ENCODE assay signal across 11 mouse cellular contexts in genomic region chr5:53429683-53430477, GRCm38 (mm10). TPM values are rescaled to one million over a fixed set of nuclear protein-coding genes. Genes with fewer than 3 reads are reported as not detected.
DNase-seq lines count a peak whose midpoint lies in the region; ATAC-seq and TF ChIP-seq lines count a peak whose summit lies in the region.
"Had no signal": no experiment of that assay in that cellular context is flagged by ENCODE, and none has a peak within 500 bp of the region (broad histone marks: within the 10 kb centered on the region; RNA-seq: fewer than 3 reads in every experiment).

No protein-coding gene starts in this region.

- no peaks in the 10 kb centered on the region for H3K79me2 ChIP-seq in liver, adult 2 months (ENCODE audit: control insufficient read depth, insufficient read depth, low read length)

- H3K4me1 ChIP-seq in liver, adult 2 months (ENCODE audit: control insufficient read depth, insufficient read depth, low read length) = no peaks in the 10 kb centered on the region
- no peaks in the 10 kb centered on the region; the same call in 1 of the 2 replicates for H3K4me1 ChIP-seq in intestine, embryonic 14.5 days (replicated peaks; ENCODE audit: control insufficient read depth, insufficient read depth, low read length)
- no peaks in the 10 kb centered on the region for H3K4me1 ChIP-seq in hindbrain, embryonic 10.5 days (replicated peaks)
- H3K4me1 ChIP-seq: embryonic facial prominence, embryonic 12.5 days; hindbrain, embryonic 12.5 days had no signal

- ATAC-seq in common myeloid progenitor, adult 5-6 weeks (replicated peaks; ENCODE audit: low read depth, poor library complexity, severe bottlenecking) = 0 out of 2 replicates have a peak, but pooled peaks have one; percentile 18
- 0 out of 2 replicates have a peak, but pooled peaks have one; percentile 58 for ATAC-seq in intestine, embryonic 14.5 days (replicated peaks; ENCODE audit: low FRiP score, low TSS enrichment, low read depth)

- no peak overlapping the region for H3K4me3 ChIP-seq in liver, adult 2 months (ENCODE audit: insufficient read depth, low read depth, low read length)
- no peak overlapping the region for H3K4me3 ChIP-seq in intestine, embryonic 14.5 days (ENCODE audit: low read depth, low read length)
- no peak overlapping the region for H3K4me3 ChIP-seq in hindbrain, embryonic 10.5 days
- H3K4me3 ChIP-seq: embryonic facial prominence, embryonic 12.5 days; hindbrain, embryonic 12.5 days had no signal

- H3K27ac ChIP-seq in liver, adult 2 months (replicated peaks; ENCODE audit: insufficient read depth, low read depth, low read length) = no peak overlapping the region
- H3K27ac ChIP-seq in intestine, embryonic 14.5 days (ENCODE audit: low read depth) = 0 out of 2 replicates have a peak overlapping the region, but pooled peaks have one; percentile 9
- no peak overlapping the region for H3K27ac ChIP-seq in hindbrain, embryonic 10.5 days
- H3K27ac ChIP-seq: embryonic facial prominence, embryonic 12.5 days; hindbrain, embryonic 12.5 days had no signal

- H3K4me2 ChIP-seq in intestine, embryonic 14.5 days (ENCODE audit: low read length) = no peak overlapping the region
- H3K4me2 ChIP-seq: embryonic facial prominence, embryonic 12.5 days; hindbrain, embryonic 12.5 days had no signal

- peak; percentile 40 for DNase-seq in liver, adult 2 months (ENCODE audit: extremely low read depth, low read depth, low spot score)
- no peak for DNase-seq in liver
- DNase-seq in intestine, embryonic 14.5 days (ENCODE audit: low spot score) = no peak
- peak; percentile 83 for DNase-seq in skeletal muscle tissue, adult 2 months (ENCODE audit: low read depth, low spot score)
- DNase-seq in hindbrain, embryonic 10.5 days (ENCODE audit: low spot score) = no peak
- DNase-seq in adrenal gland, adult 8-10 months = no peak
- no peak for DNase-seq in thymus, postnatal 0 days (ENCODE audit: low spot score)
- DNase-seq: right cerebral cortex, postnatal 4 days had no signal

- WGBS in liver, adult 2 months = 68% methylated on average over 10 of the region's 10 CpGs
- WGBS in intestine, embryonic 14.5 days = 64% methylated on average over 10 of the region's 10 CpGs
- 88% methylated on average over 10 of the region's 10 CpGs for whole genome bisulfite sequencing in hindbrain, embryonic 10.5 days

- TF ChIP-seq POLR2A in liver, adult 2 months (IDR thresholded peaks at IDR 0.05; ENCODE audit: extremely low read depth, insufficient read depth, low read length) = no peak

- H3K9ac ChIP-seq in liver, adult 2 months (ENCODE audit: low read depth, low read length) = no peak overlapping the region
- H3K9ac ChIP-seq in intestine, embryonic 14.5 days (ENCODE audit: low read length) = no peak overlapping the region
- H3K9ac ChIP-seq: embryonic facial prominence, embryonic 12.5 days; hindbrain, embryonic 12.5 days had no signal

- H3K9me3 ChIP-seq in intestine, embryonic 14.5 days (ENCODE audit: control insufficient read depth, low read length) = no peaks in the 10 kb centered on the region
- 0 out of 2 replicates have a peak, but pooled peaks cover 4% of the 10 kb centered on the region for H3K9me3 ChIP-seq in hindbrain, embryonic 10.5 days
- H3K9me3 ChIP-seq: embryonic facial prominence, embryonic 12.5 days; hindbrain, embryonic 12.5 days had no signal

- H3K27me3 ChIP-seq in liver, adult 2 months (ENCODE audit: control insufficient read depth, insufficient read depth, low read length) = no peaks in the 10 kb centered on the region
- H3K27me3 ChIP-seq in intestine, embryonic 14.5 days (replicated peaks; ENCODE audit: control insufficient read depth, insufficient read depth, low read length) = no peaks in the 10 kb centered on the region
- H3K27me3 ChIP-seq in hindbrain, embryonic 10.5 days (ENCODE audit: insufficient read depth, poor library complexity, severe bottlenecking) = no peaks in the 10 kb centered on the region
- H3K27me3 ChIP-seq: embryonic facial prominence, embryonic 12.5 days; hindbrain, embryonic 12.5 days had no signal

- H3K36me3 ChIP-seq in liver, adult 2 months (ENCODE audit: control insufficient read depth, insufficient read depth, low read length) = no peaks in the 10 kb centered on the region
- H3K36me3 ChIP-seq in intestine, embryonic 14.5 days (ENCODE audit: control insufficient read depth, insufficient read depth, low read length) = no peaks in the 10 kb centered on the region
- H3K36me3 ChIP-seq in hindbrain, embryonic 10.5 days = no peaks in the 10 kb centered on the region
- H3K36me3 ChIP-seq: embryonic facial prominence, embryonic 12.5 days; hindbrain, embryonic 12.5 days had no signal

- TF ChIP-seq CTCF in liver, adult 2 months (IDR thresholded peaks at IDR 0.05; ENCODE audit: low read depth, low read length) = no peak

RNA-seq across cellular contexts. Expression of gene Rbpj, which starts 36.1 kb away (rescaled TPM):
- total RNA-seq in liver, adult 2 months (2014; rRNA removed) = 9.6 and 9.9 TPM in 2 replicates
- polyA plus RNA-seq in liver, adult 2 months (2012; rRNA removed) = 2.5 and 4.2 TPM in 2 replicates
- 41.7 and 51.3 TPM in 2 replicates for total RNA-seq in common myeloid progenitor, adult 5-6 weeks (2017)
- 39.3 and 49.1 TPM in 2 replicates for polyA plus RNA-seq in intestine, embryonic 14.5 days (2014; fragmentation: Nextera tagmentation; extraction: Ambion mirVana)
- 38.0 and 40.9 TPM in 2 replicates for polyA plus RNA-seq in hindbrain, embryonic 10.5 days (2016; fragmentation: Nextera tagmentation; extraction: Ambion mirVana)
- total RNA-seq in adrenal gland, adult 8-10 months (2022) = 10 to 100 TPM; 37.6 to 53.7 (median 46.0) TPM
- 23.3 and 28.1 TPM in 2 replicates for polyA plus RNA-seq in thymus, postnatal 0 days (2015; fragmentation: Nextera tagmentation; extraction: Ambion mirVana)

Comparison
In these comparisons a context has a peak if more than half of its experiments do, and no peak if none do; other contexts are left out.
1. DNase-seq: peak in liver, adult 2 months (single experiment) and skeletal muscle tissue, adult 2 months (single experiment); none in liver (single experiment), intestine, embryonic 14.5 days (single experiment), hindbrain, embryonic 10.5 days (single experiment), adrenal gland, adult 8-10 months (single experiment) and thymus, postnatal 0 days (single experiment).